Mouse (Mus musculus) CH12.LX (cell line): Measurements from ENCODE around the gene Hoxb8.

Source experiments
- CHD2 ChIP-seq: IDR thresholded peaks from 2 replicates; pipeline ENCODE4 v1.6.1; 2011; ENCODE audit warnings: low read length, improper control_type of control experiment
- CTCF ChIP-seq, 2 experiments: IDR thresholded peaks in 1 of 2; conservative IDR thresholded peaks in 1 of 2; 2 replicates each; pipeline ENCODE4 v1.5.1; 2011 to 2012; ENCODE audit warnings: low read depth in 2 of 2, low read length in 2 of 2, improper control_type of control experiment in 1 of 2, inconsistent platforms in 1 of 2, mild to moderate bottlenecking in 1 of 2, moderate library complexity in 1 of 2
- E2F4 ChIP-seq: IDR thresholded peaks from 2 replicates; pipeline ENCODE4 v1.6.1; 2011; ENCODE audit warnings: low read depth, low read length, improper control_type of control experiment; ENCODE audit not compliant: insufficient replicate concordance
- GABPA ChIP-seq: IDR thresholded peaks from 2 replicates; pipeline ENCODE4 v1.6.1; 2012; ENCODE audit warnings: low read depth, low read length, improper control_type of control experiment, inconsistent platforms; ENCODE audit not compliant: insufficient replicate concordance
- HCFC1 ChIP-seq: IDR thresholded peaks from 2 replicates; pipeline ENCODE4 v1.6.1; 2012; ENCODE audit warnings: low read depth, mild to moderate bottlenecking, inconsistent platforms, low read length, improper control_type of control experiment
- KAT2A ChIP-seq: IDR thresholded peaks from 2 replicates; pipeline ENCODE4 v1.6.1; 2012; ENCODE audit warnings: low read length, improper control_type of control experiment, inconsistent platforms; ENCODE audit not compliant: insufficient replicate concordance
- MAFK ChIP-seq: IDR thresholded peaks from 2 replicates; pipeline ENCODE4 v1.6.1; 2011; ENCODE audit warnings: low read length, improper control_type of control experiment; ENCODE audit not compliant: insufficient replicate concordance
- MAX ChIP-seq: IDR thresholded peaks from 2 replicates; pipeline ENCODE4 v1.6.1; 2011; ENCODE audit warnings: low read length, improper control_type of control experiment
- NRF1 ChIP-seq: IDR thresholded peaks from 2 replicates; pipeline ENCODE4 v1.6.1; 2014; ENCODE audit warnings: low read depth, mild to moderate bottlenecking, inconsistent platforms, low read length, improper control_type of control experiment, moderate library complexity
- POLR2A ChIP-seq: IDR thresholded peaks from 2 replicates; pipeline ENCODE4 v1.6.1; 2011; ENCODE audit warnings: low read depth, mild to moderate bottlenecking, improper control_type of control experiment, low read length
- POLR2AphosphoS2 ChIP-seq: IDR thresholded peaks from 2 replicates; pipeline ENCODE4 v1.6.1; 2011; ENCODE audit warnings: low read depth, low read length, improper control_type of control experiment
- TCF12 ChIP-seq: IDR thresholded peaks from 2 replicates; pipeline ENCODE4 v1.6.1; 2014; ENCODE audit warnings: low read depth, mild to moderate bottlenecking, inconsistent platforms, low read length, improper control_type of control experiment
- USF1 ChIP-seq: IDR thresholded peaks from 2 replicates; pipeline ENCODE4 v1.6.1; 2014; ENCODE audit warnings: low read depth, mild to moderate bottlenecking, inconsistent platforms, low read length, improper control_type of control experiment
- ZMIZ1 ChIP-seq: IDR thresholded peaks from 2 replicates; pipeline ENCODE4 v1.6.1; 2012; ENCODE audit warnings: low read depth, mild to moderate bottlenecking, inconsistent platforms, low read length, improper control_type of control experiment

DNA sequence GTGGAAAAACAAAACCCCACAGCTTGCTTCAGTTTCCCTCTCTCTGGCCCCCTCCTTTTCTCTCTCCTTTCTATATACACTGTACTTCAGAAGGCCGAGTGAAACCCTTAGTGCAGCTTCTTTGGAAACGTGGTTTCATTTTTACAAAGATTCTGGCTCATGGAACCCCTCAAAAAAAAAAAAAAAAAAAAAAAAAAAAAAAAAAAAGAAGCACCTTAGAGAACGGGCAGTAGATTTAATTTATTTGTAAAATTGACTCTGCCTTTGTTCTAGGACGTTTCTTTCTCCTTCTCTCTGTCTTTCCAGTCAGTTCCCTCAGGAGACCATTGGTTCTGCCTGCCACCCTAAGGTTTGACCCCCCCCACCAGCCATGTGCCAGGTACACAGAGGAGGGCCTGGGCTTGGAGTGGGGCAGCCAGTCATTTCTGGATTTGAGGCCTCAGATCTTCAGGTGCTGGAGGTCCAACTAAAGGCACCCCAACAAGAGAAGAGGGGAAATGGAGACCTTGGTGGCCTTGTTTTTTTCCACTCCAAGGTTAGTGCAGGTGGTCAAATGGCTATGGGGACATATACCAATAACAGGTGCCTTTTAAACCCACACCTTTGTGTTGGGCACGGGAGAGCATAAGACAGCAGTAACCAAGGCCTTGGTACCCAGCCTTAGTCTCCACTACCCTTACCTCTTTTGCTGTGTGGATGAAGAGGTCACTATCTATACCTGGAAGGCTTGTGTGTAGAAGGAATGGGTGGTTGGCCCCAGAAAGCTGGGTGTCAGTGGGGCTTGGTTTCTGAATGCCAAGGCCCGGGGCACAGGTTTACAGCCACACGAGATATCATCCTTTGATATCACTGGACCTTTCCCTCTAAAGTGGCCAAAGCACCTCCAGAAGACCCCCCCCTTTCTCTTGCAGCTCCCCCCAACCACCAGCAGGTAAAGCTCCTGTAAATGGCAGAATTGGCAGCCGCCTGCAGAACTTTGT is 1.0 kb upstream of the Hoxb8 start:
- no peak for TF ChIP-seq CTCF (conservative IDR thresholded peaks at IDR 0.05 in 1 of 2, IDR thresholded peaks at IDR 0.05 in 1 of 2; ENCODE audit: low read depth in 2 of 2, low read length in 2 of 2)
- TF ChIP-seq POLR2AphosphoS2 = no peak
- no peak for TF ChIP-seq E2F4
- TF ChIP-seq POLR2A = no peak
- TF ChIP-seq CHD2 = no peak
- TF ChIP-seq USF1 = no peak
- TF ChIP-seq ZMIZ1 = no peak
- no peak for TF ChIP-seq MAX
- no peak for TF ChIP-seq MAFK
- no peak for TF ChIP-seq NRF1
- TF ChIP-seq KAT2A = no peak
- TF ChIP-seq TCF12 = no peak
- no peak for TF ChIP-seq HCFC1
- no peak for TF ChIP-seq GABPA
